Mouse (Mus musculus): ENCODE measurements around the gene Ncbp3.
A peak's percentile ranks its signal among the peaks of the same experiment; 100 is the strongest.

The Ncbp3 gene

DNA sequence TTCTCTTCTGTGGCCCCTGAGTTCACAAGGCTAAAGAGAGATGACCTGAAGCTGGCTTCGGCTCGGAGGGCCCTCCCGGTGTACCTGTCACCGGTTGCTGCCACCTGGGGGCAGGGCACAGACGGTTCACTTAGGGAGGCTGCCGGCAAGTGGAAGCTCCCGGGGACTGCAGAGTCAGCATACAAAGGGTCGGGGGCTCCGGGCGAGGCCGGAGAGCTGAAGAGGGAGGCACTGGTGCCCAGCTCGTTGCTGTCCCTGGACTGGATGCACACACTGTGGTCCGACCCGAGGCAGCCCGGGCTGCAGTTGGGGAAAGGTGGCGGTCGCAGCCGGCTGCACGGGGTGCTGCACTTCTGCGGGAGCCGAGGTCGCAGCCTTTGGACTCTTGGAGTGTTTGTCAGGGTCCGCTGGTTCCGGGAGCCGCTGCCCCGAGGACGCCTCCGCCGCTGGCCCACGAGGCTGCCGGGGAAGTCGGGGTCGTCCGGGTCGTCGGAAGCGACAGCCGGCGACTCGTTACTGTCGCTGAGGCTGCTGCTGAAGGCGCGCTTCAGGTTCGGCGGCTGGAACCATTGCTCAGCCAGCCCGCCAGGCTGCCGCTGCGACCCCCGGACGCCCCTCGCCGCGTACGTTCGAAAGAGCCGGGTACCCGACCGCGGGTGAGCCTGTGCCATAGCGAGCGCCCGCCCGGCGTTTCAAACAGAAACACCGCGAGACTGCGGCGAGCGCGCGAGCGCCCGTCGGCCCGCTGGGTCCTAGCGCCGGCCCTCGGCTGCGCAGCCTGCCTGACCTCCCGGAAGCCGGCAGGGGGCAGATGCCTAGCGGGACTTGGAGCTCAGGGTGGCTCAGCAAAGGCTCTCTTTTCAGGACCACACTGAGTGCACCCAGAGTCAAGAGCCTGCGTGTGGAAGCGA lies 90.3 kb downstream of the Ncbp3 start, which contains the start of gene Haspin:
Haspin (minus strand) TSS at position 704 of the 911 bp plus-strand sequence.
- peak; percentile 90 for DNase-seq (ENCODE audit: low read depth)

All from 416B (cell line).